Mouse (Mus musculus) lung, postnatal 0 days (tissue): ENCODE measurements at regions not wholly inside any gene's neighbourhood (a gene's known extent, or its start where the extent isn't known, plus 50 kb on each side); places are given as distances from the start of the nearest gene placed in this dataset.

Source experiments
- CTCF ChIP-seq: IDR thresholded peaks from 2 replicates; pipeline ENCODE4 v1.5.1; 2016; ENCODE audit warnings: antibody characterized with exemption, mild to moderate bottlenecking
- EP300 ChIP-seq: IDR thresholded peaks from 2 replicates; pipeline ENCODE4 v1.6.1; 2016; ENCODE audit warnings: antibody characterized with exemption, mild to moderate bottlenecking, control low read depth

DNA sequence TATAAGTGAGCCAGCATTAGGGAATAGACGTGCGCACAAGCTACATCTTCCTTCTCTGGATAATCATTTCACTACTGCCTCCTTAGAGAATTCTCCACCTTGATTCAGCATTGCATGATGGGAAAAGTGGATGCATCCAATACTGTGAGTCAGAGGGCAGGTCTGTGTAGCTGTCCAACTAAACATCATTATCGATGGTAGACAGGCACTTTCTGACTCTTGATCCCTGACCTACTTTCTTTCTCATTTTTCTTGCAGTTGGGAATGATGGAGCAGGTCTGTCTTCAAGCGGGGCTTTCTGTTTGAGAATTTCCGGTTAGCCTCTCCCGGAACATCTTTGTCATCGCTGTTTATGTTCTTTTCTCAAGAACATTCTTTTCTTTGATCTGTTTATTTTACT, 61.4 kb upstream of the Spry2 start:
- peak; percentile 79 for TF ChIP-seq EP300
- no peak for TF ChIP-seq CTCF
